Mouse (Mus musculus): ENCODE measurements at regions not wholly inside any gene's neighbourhood (a gene's known extent, or its start where the extent isn't known, plus 50 kb on each side); places are given as distances from the start of the nearest gene placed in this dataset.
"Not testable (repeated sequence)": the region's sequence is repeated elsewhere in the genome, so short reads cannot be mapped to it uniquely, and the experiment has no call there.

DNA sequence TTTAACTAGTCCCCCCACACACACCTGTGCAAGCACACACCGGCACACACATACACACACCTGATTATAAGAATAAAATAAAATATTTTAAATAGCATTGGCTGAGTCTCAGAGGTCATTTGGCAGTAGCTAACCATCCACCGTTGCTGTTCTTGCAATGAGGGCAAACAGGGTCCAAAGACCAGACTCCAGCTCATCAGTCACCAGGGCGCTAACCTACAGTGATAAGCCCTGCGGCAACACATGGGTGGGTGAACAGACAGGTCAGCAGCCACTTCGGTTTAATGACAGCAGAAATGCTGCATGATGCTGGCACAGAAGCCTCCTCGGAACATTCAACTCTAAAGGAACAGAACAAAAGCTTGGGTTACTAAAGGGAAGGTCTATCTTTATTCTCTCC is 54.9 kb downstream of the Tas2r134 start:
- no peak for DNase-seq (ENCODE audit: low spot score in 2 of 2)

DNA sequence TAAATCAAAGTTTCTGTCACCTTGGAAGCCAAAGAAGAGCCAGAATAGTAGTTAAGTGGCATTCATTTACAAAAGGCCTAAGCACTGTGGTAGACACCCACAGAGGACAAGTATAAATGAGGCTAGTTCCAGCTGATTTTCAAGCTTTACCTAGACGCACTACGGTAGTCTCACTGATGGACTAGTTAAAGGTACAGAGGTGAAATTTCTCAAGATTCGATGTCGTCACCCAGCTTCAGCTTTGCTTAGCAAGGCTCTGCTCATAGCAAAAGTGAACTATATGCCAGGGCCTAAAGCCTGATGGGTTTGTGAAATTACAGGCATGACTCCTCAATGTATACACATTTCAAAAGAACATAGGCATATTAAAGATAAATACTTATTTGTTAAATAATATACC is 55.4 kb downstream of the Tas2r134 start:
- no peak for DNase-seq (ENCODE audit: low spot score in 2 of 2)

DNA sequence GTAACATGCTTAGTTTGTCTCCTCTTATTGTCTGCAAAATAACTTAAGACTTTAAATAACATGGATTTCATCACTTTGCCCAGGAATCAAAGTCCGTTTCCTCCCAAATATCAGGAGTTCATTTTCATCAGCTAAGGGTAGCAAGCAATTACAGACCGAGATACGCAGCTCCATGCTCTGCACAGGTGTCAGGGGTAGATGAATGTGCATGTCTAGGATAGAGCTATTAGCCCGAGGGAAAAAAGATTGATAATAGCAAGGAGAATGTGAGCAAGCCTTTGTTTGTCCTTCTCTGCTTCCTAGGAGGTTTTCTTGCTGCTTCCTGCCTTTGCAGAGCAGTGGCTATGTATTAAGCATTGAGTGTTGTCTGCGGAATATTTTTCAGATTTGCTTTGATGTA is 77.8 kb downstream of the Tas2r134 start:
- DNase-seq (ENCODE audit: low spot score in 2 of 2) = no peak

DNA sequence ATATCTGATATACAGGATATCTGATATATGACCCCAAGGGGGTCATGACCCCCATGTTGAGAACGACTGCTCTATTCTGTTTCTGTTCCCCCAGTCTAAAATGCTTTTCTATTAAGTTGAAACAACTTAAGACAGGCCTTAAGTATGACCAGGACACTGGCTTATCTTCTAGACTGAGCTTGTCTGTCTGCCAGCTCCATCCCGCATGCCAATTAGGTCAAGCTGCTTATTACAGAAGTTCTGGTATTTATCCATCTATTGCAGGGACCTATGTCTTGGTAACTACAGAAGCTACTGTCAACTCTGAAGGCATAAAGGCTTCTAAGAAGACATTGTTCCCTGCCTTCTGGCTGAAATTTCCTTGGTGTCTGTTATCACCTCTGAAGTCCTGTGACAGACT is 81.4 kb downstream of the Tas2r134 start:
- no peak for DNase-seq (ENCODE audit: low spot score in 2 of 2)

DNA sequence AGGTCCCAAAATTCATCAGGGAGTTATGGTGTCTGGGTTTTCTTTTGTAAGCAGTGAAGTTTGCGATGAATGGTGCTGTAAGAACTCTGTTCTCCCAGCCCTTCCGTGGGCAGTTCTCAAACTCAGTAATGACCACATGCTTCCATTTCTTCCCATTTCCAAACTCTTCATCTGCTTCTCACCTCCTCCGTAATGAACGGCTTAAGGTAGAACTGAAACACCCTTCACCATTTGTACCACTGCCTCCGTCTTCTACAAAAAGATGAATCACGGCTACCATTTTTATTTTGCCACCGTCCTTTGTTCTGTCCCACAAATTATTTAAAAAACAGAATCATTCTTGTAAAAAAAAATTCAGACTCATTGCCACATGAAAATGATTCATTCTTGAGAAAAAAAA is 85.3 kb downstream of the Tas2r134 start:
- DNase-seq (ENCODE audit: low spot score in 2 of 2) = peak in 1 of 2 experiments; percentile 26

DNA sequence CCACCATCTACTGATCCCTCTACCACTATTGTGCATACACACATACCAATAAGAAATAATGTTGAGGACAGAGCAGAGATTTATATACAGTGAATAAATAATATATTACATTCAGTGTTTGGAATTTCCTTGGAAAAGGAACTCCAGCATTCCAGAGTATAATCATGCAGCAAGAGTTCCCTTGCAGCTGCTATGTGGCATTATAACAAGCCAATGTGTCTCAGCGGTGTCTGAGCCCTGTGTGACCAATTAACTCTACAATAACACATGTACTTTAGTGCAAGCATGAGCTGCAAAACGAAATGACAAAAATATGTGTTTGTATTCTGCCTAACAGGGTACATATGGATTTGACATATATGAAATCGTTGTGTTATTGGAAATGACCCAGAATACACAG is 103.5 kb downstream of the Tas2r134 start:
- no peak for DNase-seq (ENCODE audit: low spot score in 2 of 2)

DNA sequence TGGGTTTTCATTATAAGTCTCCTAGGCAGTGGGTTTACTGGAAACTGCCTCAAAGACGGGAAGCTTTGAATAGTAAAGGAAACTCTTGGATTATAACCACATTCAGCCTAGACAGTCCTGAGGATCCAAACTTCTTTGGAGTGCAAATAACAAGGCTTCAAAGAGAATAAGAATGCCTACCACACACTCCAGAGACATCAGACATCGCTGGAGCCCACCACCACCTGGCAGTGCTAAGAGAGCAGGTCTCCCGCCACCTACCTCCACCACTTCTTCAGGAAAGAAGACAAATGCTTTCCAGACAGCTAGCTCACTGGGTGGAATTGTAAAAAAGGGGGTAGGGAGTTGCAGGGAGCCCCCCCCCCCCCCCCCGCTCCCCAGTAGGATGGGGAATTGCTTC is 104.4 kb downstream of the Tas2r134 start:
- no peak for DNase-seq (ENCODE audit: low spot score in 2 of 2)

DNA sequence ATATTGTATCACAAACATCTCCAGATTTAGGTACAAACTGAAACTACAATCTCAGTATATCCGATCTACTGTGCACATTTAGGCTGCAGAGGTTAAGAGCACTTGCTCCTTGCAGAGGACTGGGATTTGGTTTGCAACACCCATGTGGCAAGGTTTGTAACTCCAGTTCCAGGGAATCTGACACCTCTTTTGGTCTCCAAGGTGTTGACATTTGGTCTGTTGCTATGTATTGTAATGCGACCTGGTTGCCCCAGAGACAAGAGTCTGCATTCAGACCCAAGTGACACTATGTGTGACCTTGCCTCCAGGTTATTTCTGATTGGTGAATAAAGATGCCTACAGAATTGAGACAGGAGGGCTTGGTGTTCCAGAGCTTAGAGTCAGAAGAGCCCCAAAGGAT is 105.0 kb downstream of the Tas2r134 start:
- no peak for DNase-seq (ENCODE audit: low spot score in 2 of 2)

DNA sequence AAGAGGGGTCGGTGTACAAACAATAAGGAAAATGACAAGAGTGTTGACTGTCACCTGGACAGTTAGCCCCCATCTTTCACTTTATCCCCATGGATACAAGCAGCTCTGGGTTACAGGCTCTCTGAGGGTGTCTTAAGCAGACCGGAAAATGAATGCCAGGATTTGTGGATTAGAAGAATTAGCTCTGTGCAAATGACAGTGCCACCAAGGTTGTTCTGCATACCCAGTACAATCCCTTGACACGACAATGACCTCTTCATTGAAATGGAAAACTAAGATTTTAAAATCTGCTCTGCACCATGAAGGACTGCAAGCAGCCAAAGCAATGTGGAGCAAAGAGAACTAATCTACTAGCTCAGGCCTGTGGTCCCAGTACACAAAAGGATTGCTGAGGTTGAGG is 105.9 kb downstream of the Tas2r134 start:
- DNase-seq (ENCODE audit: low spot score in 2 of 2) = no peak

DNA sequence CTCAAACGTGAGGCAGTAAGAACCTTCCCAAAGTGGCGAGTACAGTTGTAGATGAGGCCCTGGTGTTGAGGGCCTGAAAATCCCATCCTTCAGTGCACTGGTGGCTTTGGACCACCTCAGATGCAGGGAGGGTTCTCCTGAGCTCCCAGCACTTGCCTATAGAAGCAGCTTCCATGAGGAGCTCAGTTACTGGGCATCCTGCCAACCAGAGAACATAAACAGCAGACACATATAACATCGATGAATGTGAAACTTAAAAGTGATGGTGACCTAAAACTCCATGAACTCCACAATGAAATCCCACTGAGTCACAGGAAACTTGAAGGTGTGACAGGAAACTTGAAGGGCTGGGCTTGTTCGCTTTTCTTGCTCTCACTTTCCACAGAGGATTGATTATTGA is 109.1 kb downstream of the Tas2r134 start:
- no peak for DNase-seq (ENCODE audit: low spot score in 2 of 2)

DNA sequence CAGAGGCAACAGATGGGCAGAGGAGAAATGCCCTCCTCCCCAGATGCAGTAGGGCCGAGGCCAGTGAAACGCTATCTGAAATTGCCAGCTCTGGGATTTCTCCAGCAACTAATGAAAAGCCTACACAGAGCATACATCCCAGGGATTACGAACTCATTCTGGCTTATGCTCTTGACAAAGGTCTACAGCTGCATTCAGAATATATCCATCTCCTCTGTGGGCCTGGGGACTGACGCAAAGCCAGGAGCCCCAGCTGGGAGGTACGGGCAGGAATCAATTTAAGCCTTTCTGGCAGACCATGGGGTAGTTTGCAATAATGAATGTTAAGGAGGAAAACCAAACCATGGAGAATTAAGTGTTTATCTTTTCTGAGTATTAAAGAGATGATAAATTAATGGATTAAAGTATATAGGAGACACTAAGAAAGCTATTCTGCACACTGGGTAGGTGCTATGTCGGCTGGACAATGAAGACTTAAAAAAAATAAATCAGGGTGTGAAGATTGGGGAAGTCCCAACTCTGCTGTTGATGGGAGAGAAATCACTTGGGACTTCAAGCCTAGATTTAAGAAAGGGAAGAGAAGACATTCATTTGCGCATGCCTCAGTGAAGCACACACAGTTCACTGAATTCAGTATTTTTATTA is 120.5 kb downstream of the Tas2r134 start:
- no peak for DNase-seq (ENCODE audit: low spot score in 2 of 2)

DNA sequence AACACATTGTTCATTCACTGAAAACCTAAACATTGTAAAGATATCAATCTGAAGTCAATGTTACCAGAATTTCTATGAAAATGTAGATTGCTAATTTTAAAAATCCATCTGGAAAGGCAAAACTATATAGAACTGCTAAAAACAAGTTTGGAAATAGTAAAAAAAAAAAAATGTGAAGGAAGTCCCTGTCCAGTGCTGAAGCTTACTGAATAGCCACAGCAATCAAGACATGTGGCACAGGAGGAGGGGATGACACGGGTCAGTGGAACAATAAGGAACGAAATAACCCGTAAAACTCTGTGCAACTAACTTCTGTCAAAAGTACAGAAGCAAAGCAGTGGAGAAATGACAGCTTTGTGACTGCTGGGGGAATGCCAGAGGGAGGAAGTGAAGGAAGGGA is 121.9 kb downstream of the Tas2r134 start:
- no peak for DNase-seq (ENCODE audit: low spot score in 2 of 2)

DNA sequence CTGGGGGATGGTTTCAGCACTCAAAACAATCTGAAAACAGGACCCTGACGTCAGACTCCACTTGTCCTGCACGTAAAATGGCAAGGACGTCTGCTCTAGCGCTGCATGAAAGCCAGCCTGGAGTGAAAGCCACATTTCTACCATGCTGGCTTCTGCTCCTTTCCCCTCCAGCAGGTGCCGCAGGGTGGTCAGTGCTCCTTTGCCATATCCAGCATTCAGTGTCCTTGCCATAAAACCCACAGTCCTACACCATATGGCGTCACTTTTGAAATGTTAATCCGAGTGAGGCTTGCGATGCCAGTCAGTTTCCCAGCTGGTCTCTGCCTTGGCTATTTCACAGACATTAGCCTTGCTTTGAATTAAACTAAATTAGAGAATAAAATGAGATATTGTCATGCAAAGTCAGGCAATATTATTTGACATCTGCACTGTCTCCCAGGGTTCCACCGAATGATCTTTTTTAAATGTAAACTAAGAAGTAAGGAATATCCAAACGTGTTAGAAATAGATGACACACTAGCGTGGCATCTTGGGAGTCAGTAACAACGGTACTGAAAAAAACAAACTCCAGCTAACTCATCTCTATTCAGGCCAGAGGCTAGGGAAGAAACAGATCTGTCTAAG is 125.7 kb downstream of the Tas2r134 start:
- no peak for DNase-seq (ENCODE audit: low spot score in 2 of 2)

DNA sequence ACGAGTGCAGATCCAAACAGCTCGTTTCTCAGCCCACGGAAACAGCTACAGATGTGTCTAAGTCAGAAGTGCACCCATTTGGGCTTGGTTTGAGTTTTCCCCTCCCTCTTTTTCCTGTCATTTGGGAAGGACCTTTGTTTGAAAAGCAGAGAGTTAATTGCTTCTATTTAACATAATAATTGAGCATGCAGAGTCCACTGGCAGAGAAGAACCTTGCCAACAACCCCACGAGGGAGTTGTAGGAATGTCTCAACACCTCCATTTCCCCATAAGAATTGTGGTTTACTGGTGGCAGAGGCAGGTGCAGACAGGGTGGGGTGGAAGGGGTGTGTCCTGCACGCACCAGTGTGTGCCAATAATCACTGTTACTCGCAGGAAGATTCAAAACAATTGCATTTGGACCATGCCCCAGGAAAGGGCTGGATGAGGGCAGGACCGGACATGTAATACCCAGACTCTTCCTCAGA is 126.3 kb downstream of the Tas2r134 start:
- no peak for DNase-seq (ENCODE audit: low spot score in 2 of 2)

DNA sequence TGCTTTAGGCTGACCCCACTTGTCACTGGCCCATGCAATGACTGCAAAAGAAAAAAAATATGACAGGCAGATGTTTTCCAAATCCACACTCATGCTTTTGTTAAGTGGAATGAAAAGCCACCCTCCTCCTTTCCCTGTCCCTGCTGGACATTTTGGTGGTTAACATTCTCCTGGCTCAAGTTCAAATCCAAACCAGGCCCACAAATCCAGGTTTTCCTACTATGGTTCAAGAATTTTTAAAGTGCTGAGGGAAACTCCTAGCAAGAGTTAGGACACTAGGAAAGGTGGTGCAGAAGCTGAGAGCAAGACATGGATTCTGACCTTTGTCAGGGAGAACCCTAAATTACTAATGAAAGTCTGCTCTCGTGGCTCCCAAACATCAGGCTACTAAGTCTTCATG is 130.1 kb downstream of the Tas2r134 start:
- no peak for DNase-seq (ENCODE audit: low spot score in 2 of 2)

DNA sequence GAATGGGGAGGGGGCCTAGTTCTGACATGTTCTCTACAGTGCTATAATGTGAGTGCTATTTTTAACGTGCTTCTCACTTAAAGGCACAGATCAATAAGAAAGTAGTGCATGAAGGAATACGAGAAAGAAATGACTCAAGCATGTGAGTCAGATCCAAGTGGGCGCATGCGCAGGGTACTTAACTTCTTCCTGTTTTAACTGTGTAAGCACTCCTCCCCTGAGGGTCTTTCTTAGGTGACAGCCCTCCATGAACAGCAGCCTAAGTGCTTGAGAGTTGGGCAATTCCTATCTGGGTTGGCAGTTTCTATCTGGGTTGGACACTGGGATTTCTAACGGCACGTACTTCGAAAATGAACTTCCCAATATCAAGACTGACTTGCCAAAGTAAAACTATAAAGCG is 130.8 kb downstream of the Tas2r134 start:
- no peak for DNase-seq (ENCODE audit: low spot score in 2 of 2)

DNA sequence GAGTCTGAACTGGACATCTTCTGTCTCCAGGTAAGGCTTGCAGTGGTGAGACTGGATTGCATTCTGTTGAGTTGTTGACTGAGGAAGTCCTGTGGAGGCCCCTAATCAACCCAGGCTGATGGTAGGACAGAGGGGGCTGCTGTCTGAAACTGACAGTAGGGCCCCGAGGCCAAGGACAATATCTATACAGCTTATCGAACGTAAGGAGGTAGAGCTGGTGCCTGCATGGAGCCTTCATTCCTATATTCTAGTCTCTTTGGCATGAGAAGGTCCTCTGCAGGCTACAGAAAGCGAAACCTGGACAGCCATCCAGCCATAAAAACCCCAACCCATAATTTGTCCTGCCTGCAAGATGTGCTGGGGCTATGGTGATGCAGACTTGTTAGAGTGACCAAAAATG is 135.6 kb downstream of the Tas2r134 start:
- DNase-seq (ENCODE audit: low spot score in 2 of 2) = no peak

DNA sequence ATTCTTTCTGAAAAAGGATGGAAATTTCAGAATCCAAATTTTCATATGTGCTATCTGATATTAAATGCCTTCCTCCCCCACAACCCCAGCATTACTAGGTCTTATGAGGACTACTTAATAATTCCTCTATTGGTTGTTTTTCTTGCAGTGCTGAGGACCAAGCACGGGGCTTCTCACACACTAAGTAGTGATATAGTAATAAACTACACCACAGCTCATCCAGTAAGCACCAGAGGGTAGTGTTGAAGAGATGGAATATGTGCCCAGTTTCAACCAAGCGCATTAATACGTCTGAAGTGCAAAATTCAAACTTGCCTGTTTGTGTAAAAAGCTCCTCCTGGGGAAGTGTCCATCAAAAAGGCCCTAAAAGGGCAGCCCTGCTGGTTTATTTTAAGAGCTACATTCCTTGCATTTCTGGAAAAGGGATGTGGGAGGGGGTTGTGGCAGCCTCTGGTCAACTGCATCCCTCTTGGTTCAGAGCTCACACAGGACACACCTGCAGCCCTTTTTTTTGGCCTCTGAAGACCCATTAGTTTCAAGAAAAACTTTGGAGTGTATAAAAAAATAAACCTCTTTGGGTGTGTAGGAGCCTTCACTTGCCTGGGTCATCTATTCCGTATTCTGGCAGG is 140.3 kb downstream of the Tas2r134 start:
- no peak for DNase-seq (ENCODE audit: low spot score in 2 of 2)

DNA sequence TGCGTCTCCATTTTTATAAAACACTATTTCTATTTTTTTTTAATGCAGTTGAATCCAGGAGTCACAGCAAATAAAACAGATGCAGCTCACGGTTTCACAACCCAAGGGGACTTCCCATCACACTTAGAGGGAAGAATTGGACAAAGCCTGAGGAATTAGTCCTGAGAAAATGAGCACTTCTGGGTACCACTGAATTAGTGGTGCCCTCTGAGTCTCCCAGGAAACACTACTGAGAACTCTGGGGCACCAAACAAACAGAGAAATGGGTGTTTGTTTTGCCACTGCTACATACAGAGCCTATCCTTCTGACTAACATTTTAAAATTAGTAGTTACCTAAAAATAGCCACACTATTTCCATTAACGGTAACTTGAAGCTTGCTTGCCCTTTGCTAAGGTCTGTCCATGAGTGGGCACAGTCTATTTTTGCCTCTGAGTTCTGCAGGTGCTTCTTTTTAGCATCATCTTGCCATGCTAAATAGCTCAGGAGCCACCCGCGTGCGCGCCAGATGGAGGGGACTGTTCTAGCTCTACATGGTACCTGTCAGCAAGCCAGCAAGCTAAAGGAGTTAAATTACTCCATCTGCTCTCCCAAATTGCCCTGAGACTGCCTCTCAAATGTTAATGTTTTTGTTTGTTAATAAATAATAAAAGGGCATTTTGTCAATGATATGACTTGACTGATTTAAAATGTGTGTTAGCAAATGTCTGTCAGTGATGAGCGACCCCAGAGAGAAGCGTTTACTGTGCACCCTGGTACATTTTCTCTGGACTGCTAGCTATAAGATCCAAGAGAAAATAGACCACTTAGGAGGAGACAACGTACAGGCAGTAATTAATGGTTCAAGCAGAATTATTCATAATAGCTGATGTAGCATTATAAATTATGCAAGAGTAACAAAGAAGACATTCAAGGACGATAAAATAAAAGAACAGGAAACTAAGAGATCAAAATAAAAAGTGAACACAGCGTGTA is 141.3 kb downstream of the Tas2r134 start:
- peak; percentile 16 to 70 for DNase-seq (ENCODE audit: low spot score in 2 of 2)

DNA sequence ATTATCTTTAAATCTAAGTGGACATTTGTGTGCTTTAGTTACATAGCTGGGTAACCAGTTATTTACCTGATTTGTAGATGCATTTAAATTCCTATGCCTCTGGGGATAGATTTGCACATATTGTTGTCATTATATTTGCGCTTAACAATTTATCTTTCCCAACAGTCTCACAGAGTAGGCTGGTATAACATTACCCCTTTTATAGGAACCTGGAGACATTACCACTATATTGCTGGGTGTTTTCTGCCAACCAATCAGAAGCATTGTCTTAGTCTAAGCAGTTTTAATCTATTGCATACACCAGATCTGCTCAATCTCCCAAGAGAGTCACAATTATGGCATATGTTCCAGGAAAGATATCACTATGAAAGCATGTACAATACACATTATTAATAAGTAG is 149.8 kb downstream of the Rbm43 start:
- DNase-seq (ENCODE audit: low spot score in 2 of 2) = no peak

DNA sequence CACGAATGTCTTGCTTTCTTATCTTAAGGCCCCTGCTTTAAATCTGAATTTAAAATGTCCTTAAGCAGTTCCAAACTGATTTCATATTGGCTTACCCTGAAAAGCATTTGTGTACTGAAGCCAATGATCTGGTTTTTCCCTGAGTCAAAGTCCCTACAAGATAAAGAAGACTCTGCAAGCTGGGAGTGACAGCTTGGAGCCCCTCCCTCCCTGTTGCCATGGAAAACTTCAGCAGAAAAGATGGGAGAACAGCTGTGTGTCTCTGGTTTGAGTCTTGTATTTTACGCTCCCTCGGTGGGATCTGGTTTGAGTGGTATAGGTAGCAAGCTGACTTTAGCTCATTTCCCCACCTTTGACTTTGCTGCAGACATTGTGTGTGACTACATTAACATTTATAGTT is 146.1 kb downstream of the Rbm43 start:
- no peak for DNase-seq (ENCODE audit: low spot score in 2 of 2)

DNA sequence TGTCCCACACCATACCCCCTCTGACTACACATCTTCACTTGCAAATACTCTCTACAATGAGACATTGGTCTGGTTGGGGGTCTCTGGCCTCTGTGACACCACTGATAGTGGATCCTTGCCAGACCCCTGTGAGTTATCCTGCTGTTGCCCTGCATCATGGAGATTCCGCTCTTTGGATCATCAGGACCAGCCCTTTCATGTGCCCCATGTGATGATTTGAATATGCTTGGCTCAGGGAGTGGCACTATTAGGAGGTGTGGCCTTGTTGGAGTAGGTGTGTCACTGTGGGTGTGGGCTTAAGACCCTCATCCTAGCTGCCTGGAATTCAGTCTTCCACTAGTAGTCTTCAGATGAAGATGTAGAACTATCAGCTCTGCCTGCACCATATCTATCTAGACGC is 141.7 kb downstream of the Rbm43 start:
- not testable (repeated sequence) for DNase-seq (ENCODE audit: low spot score in 2 of 2)
